In the genomic region with DNA sequence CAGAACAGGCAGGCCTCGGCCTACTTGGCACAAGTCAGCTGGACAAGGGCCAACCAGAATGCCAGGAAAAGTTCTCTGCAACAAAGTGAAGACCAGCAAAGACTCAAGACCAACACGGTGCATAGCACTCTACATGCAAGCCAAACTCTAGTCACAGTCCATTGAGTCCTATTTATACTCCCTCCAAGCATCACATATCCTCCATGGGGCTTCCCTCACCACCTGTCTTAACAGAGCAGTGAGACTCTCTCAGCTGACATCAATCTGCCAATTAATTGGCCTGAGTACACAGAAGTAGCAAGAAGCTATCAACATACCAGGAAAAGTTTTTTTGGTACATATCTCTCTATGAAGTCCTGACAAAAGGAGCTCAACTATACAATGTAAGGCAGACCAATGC, we compare ENCODE assay signal across 39 mouse cellular contexts. TPM values are rescaled to one million over a fixed set of nuclear protein-coding genes. Genes with fewer than 3 reads are reported as not detected.
"Had no signal": no experiment of that assay in that cellular context is flagged by ENCODE, and none has a peak within 500 bp of the region (broad histone marks: within the 10 kb centered on the region; RNA-seq: fewer than 3 reads in every experiment).

No protein-coding gene starts in this region.

RNA-seq across cellular contexts. Expression of gene H2-M10.5, which starts 7.3 kb away (rescaled TPM):
- total RNA-seq: gastrocnemius, adult 2 months; gastrocnemius, postnatal 10 days; gastrocnemius, postnatal 25 days; gastrocnemius, postnatal 4 days; granulocyte monocyte progenitor cell, adult 5-6 weeks; heart, adult 18-20 months; heart, adult 8-10 months; heart, postnatal 10 days; heart, postnatal 25 days; heart, postnatal 4 days; layer of hippocampus, adult 18-20 months; layer of hippocampus, adult 8-10 months; layer of hippocampus, postnatal 14 days; layer of hippocampus, postnatal 36 days; left cerebral cortex, adult 18-20 months; left cerebral cortex, adult 8-10 months; left cerebral cortex, postnatal 10 days; left cerebral cortex, postnatal 25 days; left cerebral cortex, postnatal 4 days had no signal
- polyA plus RNA-seq: heart, embryonic 10.5 days; heart, embryonic 12.5 days; heart, embryonic 14.5 days; heart, embryonic 16.5 days; hindbrain, embryonic 10.5 days; hindbrain, embryonic 12.5 days; hindbrain, embryonic 14.5 days; hindbrain, embryonic 16.5 days; inflammation-experienced regulatory T-cells, adult 6 months; intestine, embryonic 15.5 days; intestine, postnatal 0 days; kidney, embryonic 15.5 days; large intestine, adult 2 months; limb, embryonic 11.5 days; limb, embryonic 13.5 days; limb, embryonic 15.5 days; liver, embryonic 11.5 days; liver, embryonic 13.5 days; liver, embryonic 15.5 days; liver, postnatal 0 days had no signal

RNA-seq across cellular contexts. Expression of gene H2-M10.6, which starts 46.6 kb away (rescaled TPM):
- total RNA-seq: gastrocnemius, adult 2 months; gastrocnemius, postnatal 10 days; gastrocnemius, postnatal 25 days; gastrocnemius, postnatal 4 days; granulocyte monocyte progenitor cell, adult 5-6 weeks; heart, adult 18-20 months; heart, adult 8-10 months; heart, postnatal 10 days; heart, postnatal 25 days; heart, postnatal 4 days; layer of hippocampus, adult 18-20 months; layer of hippocampus, adult 8-10 months; layer of hippocampus, postnatal 14 days; layer of hippocampus, postnatal 36 days; left cerebral cortex, adult 18-20 months; left cerebral cortex, adult 8-10 months; left cerebral cortex, postnatal 10 days; left cerebral cortex, postnatal 25 days; left cerebral cortex, postnatal 4 days had no signal
- polyA plus RNA-seq: heart, embryonic 10.5 days; heart, embryonic 12.5 days; heart, embryonic 14.5 days; heart, embryonic 16.5 days; hindbrain, embryonic 10.5 days; hindbrain, embryonic 12.5 days; hindbrain, embryonic 14.5 days; hindbrain, embryonic 16.5 days; inflammation-experienced regulatory T-cells, adult 6 months; intestine, embryonic 15.5 days; intestine, postnatal 0 days; kidney, embryonic 15.5 days; large intestine, adult 2 months; limb, embryonic 11.5 days; limb, embryonic 13.5 days; limb, embryonic 15.5 days; liver, embryonic 11.5 days; liver, embryonic 13.5 days; liver, embryonic 15.5 days; liver, postnatal 0 days had no signal
